Mouse (Mus musculus): ENCODE measurements around the gene Fbxw4. TPM values are rescaled to one million over a fixed set of nuclear protein-coding genes. Genes with fewer than 3 reads are reported as not detected.
"Not testable (repeated sequence)": the region's sequence is repeated elsewhere in the genome, so short reads cannot be mapped to it uniquely, and the experiment has no call there.

Fbxw4 gene
- polyA plus RNA-seq, 1 experiment from 2014 or later = 5.0 TPM

GRCm38 (mm10) chr19:45651524-45651923 lies 8.6 kb downstream of the Fbxw4 start:
- Histone ChIP-seq H3K27ac (ENCODE audit: low read depth, low read length) (no peak overlapping the region), H3K27me3 (ENCODE audit: control insufficient read depth, insufficient read depth, low read length) (no peaks in the 10 kb centered on the region), H3K9ac (ENCODE audit: low read length) (no peak overlapping the region), H3K4me2 (ENCODE audit: low read depth, low read length, severe bottlenecking) (no peak overlapping the region), H3K4me3 (ENCODE audit: low read depth, low read length) (no peak overlapping the region), H3K4me1 (replicated peaks; ENCODE audit: control insufficient read depth, insufficient read depth, low read length) (no peaks in the 10 kb centered on the region), H3K9me3 (ENCODE audit: control insufficient read depth, low read length) (no peaks in the 10 kb centered on the region), H3K36me3 (ENCODE audit: control insufficient read depth, insufficient read depth, low read length) (no peaks in the 10 kb centered on the region)
- no peak for ATAC-seq (replicated peaks; ENCODE audit: low FRiP score)
- 94% methylated on average over 8 of the region's 8 CpGs for WGBS
- DNase-seq (ENCODE audit: low spot score) = no peak

- H3K4me2 ChIP-seq (ENCODE audit: low read depth, low read length, severe bottlenecking) = no peak overlapping the region
- H3K36me3 ChIP-seq (ENCODE audit: control insufficient read depth, insufficient read depth, low read length) = no peaks in the 10 kb centered on the region
- H3K9me3 ChIP-seq (ENCODE audit: control insufficient read depth, low read length) = no peaks in the 10 kb centered on the region
- no peak overlapping the region for H3K4me3 ChIP-seq (ENCODE audit: low read depth, low read length)
- no peaks in the 10 kb centered on the region for H3K27me3 ChIP-seq (ENCODE audit: control insufficient read depth, insufficient read depth, low read length)
- 81% methylated on average over 4 of the region's 4 CpGs for WGBS
- no peak for DNase-seq (ENCODE audit: low spot score)
- no peak overlapping the region for H3K9ac ChIP-seq (ENCODE audit: low read length)
- ATAC-seq (replicated peaks; ENCODE audit: low FRiP score) = no peak
- no peaks in the 10 kb centered on the region for H3K4me1 ChIP-seq (replicated peaks; ENCODE audit: control insufficient read depth, insufficient read depth, low read length)
- H3K27ac ChIP-seq (ENCODE audit: low read depth, low read length) = no peak overlapping the region
Measured at GRCm38 (mm10) chr19:45649776-45650175, 10.3 kb downstream of the Fbxw4 start.

- not testable (repeated sequence) for H3K4me1 ChIP-seq (replicated peaks; ENCODE audit: control insufficient read depth, insufficient read depth, low read length); ATAC-seq (replicated peaks; ENCODE audit: low FRiP score); H3K9me3 ChIP-seq (ENCODE audit: control insufficient read depth, low read length); DNase-seq (ENCODE audit: low spot score); H3K36me3 ChIP-seq (ENCODE audit: control insufficient read depth, insufficient read depth, low read length); H3K9ac ChIP-seq (ENCODE audit: low read length); H3K4me3 ChIP-seq (ENCODE audit: low read depth, low read length); H3K27me3 ChIP-seq (ENCODE audit: control insufficient read depth, insufficient read depth, low read length); H3K4me2 ChIP-seq (ENCODE audit: low read depth, low read length, severe bottlenecking); H3K27ac ChIP-seq (ENCODE audit: low read depth, low read length)
- 92% methylated on average over 6 of the region's 6 CpGs for WGBS
Measured at GRCm38 (mm10) chr19:45648469-45648868, 11.6 kb downstream of the Fbxw4 start.

GRCm38 (mm10) chr19:45646866-45647265 lies 13.2 kb downstream of the Fbxw4 start:
- Histone ChIP-seq H3K9ac (ENCODE audit: low read length) (no peak overlapping the region), H3K9me3 (ENCODE audit: control insufficient read depth, low read length) (no peaks in the 10 kb centered on the region), H3K4me2 (ENCODE audit: low read depth, low read length, severe bottlenecking) (no peak overlapping the region), H3K36me3 (ENCODE audit: control insufficient read depth, insufficient read depth, low read length) (no peaks in the 10 kb centered on the region), H3K4me1 (replicated peaks; ENCODE audit: control insufficient read depth, insufficient read depth, low read length) (no peaks in the 10 kb centered on the region), H3K27me3 (ENCODE audit: control insufficient read depth, insufficient read depth, low read length) (no peaks in the 10 kb centered on the region), H3K27ac (ENCODE audit: low read depth, low read length) (no peak overlapping the region), H3K4me3 (ENCODE audit: low read depth, low read length) (no peak overlapping the region)
- ATAC-seq (replicated peaks; ENCODE audit: low FRiP score) (no peak), DNase-seq (ENCODE audit: low spot score) (no peak)
- WGBS = 46% methylated on average over 4 of the region's 4 CpGs

- H3K4me1 ChIP-seq (replicated peaks; ENCODE audit: control insufficient read depth, insufficient read depth, low read length) = no peaks in the 10 kb centered on the region
- no peak for DNase-seq (ENCODE audit: low spot score)
Measured at GRCm38 (mm10) chr19:45640691-45641090, 19.4 kb downstream of the Fbxw4 start.

GRCm38 (mm10) chr19:45635960-45636359 lies 24.2 kb downstream of the Fbxw4 start:
- 78% methylated on average over 5 of the region's 5 CpGs for WGBS
- Histone ChIP-seq H3K27me3 (ENCODE audit: control insufficient read depth, insufficient read depth, low read length) (no peaks in the 10 kb centered on the region), H3K4me2 (ENCODE audit: low read depth, low read length, severe bottlenecking) (no peak overlapping the region), H3K4me3 (ENCODE audit: low read depth, low read length) (no peak overlapping the region), H3K27ac (ENCODE audit: low read depth, low read length) (no peak overlapping the region), H3K9ac (ENCODE audit: low read length) (no peak overlapping the region), H3K36me3 (ENCODE audit: control insufficient read depth, insufficient read depth, low read length) (no peaks in the 10 kb centered on the region), H3K9me3 (ENCODE audit: control insufficient read depth, low read length) (no peaks in the 10 kb centered on the region), H3K4me1 (replicated peaks; ENCODE audit: control insufficient read depth, insufficient read depth, low read length) (no peaks in the 10 kb centered on the region)
- DNase-seq (ENCODE audit: low spot score) = no peak
- no peak for ATAC-seq (replicated peaks; ENCODE audit: low FRiP score)

More at GRCm38 (mm10) chr19:45640691-45641090, 19.4 kb downstream of the Fbxw4 start:
- no peak overlapping the region for H3K27ac ChIP-seq (ENCODE audit: low read depth, low read length)
- H3K4me3 ChIP-seq (ENCODE audit: low read depth, low read length) = no peak overlapping the region
- no peaks in the 10 kb centered on the region for H3K27me3 ChIP-seq (ENCODE audit: control insufficient read depth, insufficient read depth, low read length)
- ATAC-seq (replicated peaks; ENCODE audit: low FRiP score) = no peak
- H3K4me2 ChIP-seq (ENCODE audit: low read depth, low read length, severe bottlenecking) = no peak overlapping the region
- 87% methylated on average over 7 of the region's 7 CpGs for WGBS
- no peaks in the 10 kb centered on the region for H3K9me3 ChIP-seq (ENCODE audit: control insufficient read depth, low read length)
- H3K36me3 ChIP-seq (ENCODE audit: control insufficient read depth, insufficient read depth, low read length) = no peaks in the 10 kb centered on the region
- H3K9ac ChIP-seq (ENCODE audit: low read length) = no peak overlapping the region

- H3K9ac ChIP-seq (ENCODE audit: low read length) = no peak overlapping the region
- no peaks in the 10 kb centered on the region for H3K4me1 ChIP-seq (replicated peaks; ENCODE audit: control insufficient read depth, insufficient read depth, low read length)
- H3K9me3 ChIP-seq (ENCODE audit: control insufficient read depth, low read length) = no peaks in the 10 kb centered on the region
- no peak for DNase-seq (ENCODE audit: low spot score)
- H3K4me3 ChIP-seq (ENCODE audit: low read depth, low read length) = no peak overlapping the region
- no peaks in the 10 kb centered on the region for H3K27me3 ChIP-seq (ENCODE audit: control insufficient read depth, insufficient read depth, low read length)
- no peaks in the 10 kb centered on the region for H3K36me3 ChIP-seq (ENCODE audit: control insufficient read depth, insufficient read depth, low read length)
- H3K4me2 ChIP-seq (ENCODE audit: low read depth, low read length, severe bottlenecking) = no peak overlapping the region
- no peak overlapping the region for H3K27ac ChIP-seq (ENCODE audit: low read depth, low read length)
- WGBS = 45% methylated on average over 3 of the region's 3 CpGs
- ATAC-seq (replicated peaks; ENCODE audit: low FRiP score) = no peak
Measured at GRCm38 (mm10) chr19:45631584-45631983, 28.5 kb downstream of the Fbxw4 start.

- H3K27ac ChIP-seq (ENCODE audit: low read depth, low read length) = no peak overlapping the region
- H3K4me2 ChIP-seq (ENCODE audit: low read depth, low read length, severe bottlenecking) = no peak overlapping the region
- H3K4me1 ChIP-seq (replicated peaks; ENCODE audit: control insufficient read depth, insufficient read depth, low read length) = no peaks in the 10 kb centered on the region
- no peaks in the 10 kb centered on the region for H3K36me3 ChIP-seq (ENCODE audit: control insufficient read depth, insufficient read depth, low read length)
- no peaks in the 10 kb centered on the region for H3K27me3 ChIP-seq (ENCODE audit: control insufficient read depth, insufficient read depth, low read length)
- no peak for ATAC-seq (replicated peaks; ENCODE audit: low FRiP score)
- DNase-seq (ENCODE audit: low spot score) = no peak
- H3K4me3 ChIP-seq (ENCODE audit: low read depth, low read length) = no peak overlapping the region
- no peak overlapping the region for H3K9ac ChIP-seq (ENCODE audit: low read length)
- no peaks in the 10 kb centered on the region for H3K9me3 ChIP-seq (ENCODE audit: control insufficient read depth, low read length)
- WGBS = 75% methylated on average over 5 of the region's 5 CpGs
Measured at GRCm38 (mm10) chr19:45630953-45631352, 29.2 kb downstream of the Fbxw4 start.

- Histone ChIP-seq H3K4me3 (ENCODE audit: low read depth, low read length) (no peak overlapping the region), H3K9me3 (ENCODE audit: control insufficient read depth, low read length) (no peaks in the 10 kb centered on the region), H3K27me3 (ENCODE audit: control insufficient read depth, insufficient read depth, low read length) (no peaks in the 10 kb centered on the region), H3K9ac (ENCODE audit: low read length) (no peak overlapping the region), H3K4me1 (replicated peaks; ENCODE audit: control insufficient read depth, insufficient read depth, low read length) (no peaks in the 10 kb centered on the region), H3K36me3 (ENCODE audit: control insufficient read depth, insufficient read depth, low read length) (no peaks in the 10 kb centered on the region), H3K27ac (ENCODE audit: low read depth, low read length) (no peak overlapping the region), H3K4me2 (ENCODE audit: low read depth, low read length, severe bottlenecking) (no peak overlapping the region)
- WGBS = 94% methylated on average over 3 of the region's 3 CpGs
- ATAC-seq (replicated peaks; ENCODE audit: low FRiP score) = no peak
- DNase-seq (ENCODE audit: low spot score) = no peak
Measured at GRCm38 (mm10) chr19:45629219-45629618, 30.9 kb downstream of the Fbxw4 start.

Measured in forebrain, embryonic 11.5 days (tissue).